Mouse (Mus musculus) c-Kit-negative CD71-positive TER-119-positive erythroid progenitor cells, embryonic 14.5 days (primary cell): Measurements from ENCODE around the gene Entpd3.

Source experiments
- DNase-seq: peaks from one replicate; pipeline ENCODE4 v3.0.0-alpha.2; 2013; ENCODE audit warnings: low read depth, low spot score

Entpd3 gene

DNA sequence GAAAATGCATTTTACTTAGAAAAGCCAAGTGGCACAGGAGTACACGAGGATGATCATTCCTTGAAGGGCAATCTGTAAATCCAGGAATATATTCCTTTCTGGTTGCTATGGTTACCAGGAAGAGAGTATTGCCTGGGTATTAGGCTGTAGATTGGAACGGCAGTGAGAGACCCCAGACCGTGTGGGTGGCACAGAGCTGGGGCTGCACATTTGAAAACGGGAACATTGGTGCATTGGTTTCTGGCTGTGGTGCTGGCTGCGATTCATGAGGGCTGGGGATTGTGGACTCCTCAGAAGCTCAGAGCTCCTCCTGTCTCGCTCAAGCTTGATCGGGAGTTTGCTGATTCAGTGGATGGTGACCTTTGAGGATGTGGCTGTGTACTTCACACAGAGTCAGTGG, 40.2 kb downstream of the Entpd3 start:
- no peak for DNase-seq

DNA sequence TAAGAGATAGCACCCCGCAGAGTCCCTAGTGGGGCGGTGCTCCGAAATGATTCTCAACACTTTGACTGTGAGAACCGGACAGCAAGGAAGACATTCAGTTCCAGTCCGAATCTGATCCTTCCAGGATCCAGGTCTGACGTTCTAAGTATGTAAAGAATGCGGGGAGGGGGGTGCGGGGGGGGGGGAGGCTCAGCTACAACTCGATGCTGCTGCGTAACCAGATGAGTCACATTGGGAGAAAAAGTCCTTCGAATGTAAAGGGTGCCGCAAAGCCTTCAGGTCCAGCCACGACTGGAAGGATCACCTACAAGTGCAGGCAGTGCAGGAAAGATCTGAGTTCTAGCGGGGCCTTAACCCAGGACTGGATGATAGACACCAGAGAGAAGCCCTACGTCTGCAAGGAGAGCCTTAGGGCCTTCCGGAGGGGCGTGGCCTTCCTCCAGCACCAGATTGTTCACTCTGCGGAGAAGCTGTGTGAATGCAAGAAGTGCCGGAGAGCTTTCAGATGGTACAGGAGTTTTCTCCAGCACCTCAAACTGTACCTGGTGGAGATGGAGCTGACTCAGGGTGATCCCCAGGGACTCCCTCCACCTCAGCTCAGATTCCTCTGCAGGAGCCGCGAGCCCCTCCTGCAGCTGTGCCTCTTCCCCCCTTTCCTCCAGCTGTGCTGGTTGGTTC, 42.5 kb downstream of the Entpd3 start:
- DNase-seq = no peak

DNA sequence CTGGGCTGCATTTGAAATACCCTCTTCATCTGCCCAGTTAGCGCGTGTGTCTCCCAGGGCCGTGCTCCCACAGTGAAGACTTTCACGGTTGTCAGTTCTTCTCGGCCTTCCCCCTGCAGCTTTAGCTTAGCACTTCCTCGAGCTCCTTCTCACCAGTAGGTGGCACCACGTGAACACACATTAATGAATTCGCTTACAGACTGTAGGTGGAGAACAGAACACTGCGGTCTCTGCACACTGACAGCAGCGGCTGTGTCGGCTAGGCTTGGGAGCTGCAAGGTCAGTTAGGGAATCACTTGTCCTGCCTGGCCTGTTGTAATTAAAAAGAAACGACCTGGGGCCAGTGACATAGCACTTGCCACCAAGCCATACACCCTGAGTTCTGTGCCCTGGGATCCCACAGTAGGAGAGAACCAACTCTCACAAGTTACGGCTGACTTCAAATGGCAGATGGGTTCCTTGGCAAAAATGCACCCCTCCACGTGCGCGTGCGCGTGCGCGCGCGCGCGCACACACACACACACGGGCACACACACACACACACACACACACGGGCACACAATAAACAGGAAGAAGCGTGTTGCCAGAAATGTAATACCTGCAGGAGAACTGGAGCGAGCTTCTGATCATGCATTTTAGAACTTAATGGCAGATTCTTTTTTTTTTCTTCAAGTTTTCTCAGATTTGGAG, 43.1 kb downstream of the Entpd3 start:
- DNase-seq = no peak

DNA sequence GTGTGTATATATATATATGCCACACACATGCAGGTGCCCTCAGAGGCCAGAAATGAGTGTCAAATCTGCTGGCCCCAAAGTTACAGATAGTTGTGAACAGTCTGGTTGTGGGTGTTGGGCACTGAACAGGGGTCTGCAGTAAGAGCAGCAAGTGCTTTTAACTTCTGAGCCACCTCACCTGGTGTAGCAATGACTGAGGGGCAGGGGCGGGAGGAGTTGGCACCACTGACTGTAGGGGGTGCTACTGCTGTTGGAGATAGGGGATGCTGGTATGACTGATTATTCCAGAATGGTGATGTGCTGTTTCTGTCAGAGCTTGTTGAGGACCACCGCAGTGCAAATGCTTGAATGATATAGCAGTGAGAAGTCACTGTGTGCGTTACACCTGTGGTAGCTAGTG, 43.7 kb downstream of the Entpd3 start:
- no peak for DNase-seq

DNA sequence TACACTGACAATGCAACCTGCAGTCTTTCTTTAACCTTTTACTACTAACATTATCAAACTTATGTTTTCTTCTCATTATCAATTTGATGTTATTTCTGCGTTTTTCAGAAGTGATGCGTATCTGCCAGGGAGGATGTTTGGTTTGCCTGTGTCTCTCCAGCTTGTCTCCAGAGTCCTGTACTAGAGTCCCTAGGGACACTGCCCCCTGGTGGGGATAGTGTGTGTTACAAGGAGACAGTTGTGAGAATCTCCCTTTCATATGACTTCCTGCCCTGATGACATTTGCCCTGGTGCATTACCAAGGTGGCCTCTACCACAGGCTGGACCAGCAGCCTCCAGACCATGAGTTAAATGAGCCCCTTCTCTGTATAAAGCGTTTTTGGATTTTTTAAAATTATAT, 46.9 kb downstream of the Entpd3 start:
- peak; percentile 67 for DNase-seq

DNA sequence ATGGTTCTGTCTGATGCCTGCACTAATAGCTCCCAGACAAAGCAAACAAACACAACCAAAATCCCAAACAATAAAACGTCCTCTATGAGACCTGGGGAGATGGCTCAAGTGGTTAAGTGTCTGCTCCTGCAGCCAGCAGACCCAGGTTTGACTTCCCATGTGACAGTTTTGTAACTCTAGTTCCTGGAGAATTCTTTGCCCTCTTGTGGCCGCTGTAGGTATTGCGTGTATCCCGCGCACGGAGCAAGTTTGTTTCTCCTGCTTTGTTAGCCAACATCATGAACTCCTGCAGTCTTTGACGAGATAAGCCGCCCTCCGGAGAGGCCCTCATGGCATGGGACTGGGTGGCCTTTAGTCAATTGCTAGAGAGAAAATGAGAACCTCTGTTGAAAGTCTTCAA, 51.9 kb downstream of the Entpd3 start:
- no peak for DNase-seq

DNA sequence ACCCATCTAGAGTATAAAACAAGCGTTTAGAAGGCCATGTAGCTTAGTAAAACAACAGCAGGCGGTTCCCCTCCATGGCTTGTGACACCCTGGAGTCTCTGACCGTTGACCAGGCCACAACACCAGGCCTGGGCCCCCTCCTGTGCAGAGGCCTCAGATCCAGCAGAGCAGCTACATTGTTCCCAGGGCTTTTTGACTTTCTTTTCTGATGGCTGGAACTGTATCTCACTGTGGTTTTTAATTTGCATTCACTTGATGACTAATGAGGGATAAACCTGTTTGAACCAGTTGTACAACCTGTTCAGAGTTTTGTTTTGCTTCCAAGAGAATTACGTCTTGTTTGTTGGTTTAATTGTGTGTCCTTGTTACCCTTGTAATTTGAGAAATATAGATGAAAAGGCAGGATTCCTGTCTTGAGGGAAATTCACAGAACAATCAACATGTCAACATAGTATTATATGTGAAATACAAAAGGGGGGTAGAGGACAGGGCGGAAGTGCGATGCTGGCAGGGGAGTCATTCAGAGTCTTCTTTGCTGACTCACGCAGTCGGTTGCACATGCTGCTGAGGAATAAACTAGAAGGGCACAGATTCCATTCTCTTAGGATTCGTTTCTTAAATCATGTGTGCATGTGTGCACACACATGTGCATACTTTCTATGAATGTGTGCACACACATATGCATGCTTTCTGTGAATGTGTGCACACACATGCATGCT, 53.9 kb downstream of the Entpd3 start:
- DNase-seq = no peak

DNA sequence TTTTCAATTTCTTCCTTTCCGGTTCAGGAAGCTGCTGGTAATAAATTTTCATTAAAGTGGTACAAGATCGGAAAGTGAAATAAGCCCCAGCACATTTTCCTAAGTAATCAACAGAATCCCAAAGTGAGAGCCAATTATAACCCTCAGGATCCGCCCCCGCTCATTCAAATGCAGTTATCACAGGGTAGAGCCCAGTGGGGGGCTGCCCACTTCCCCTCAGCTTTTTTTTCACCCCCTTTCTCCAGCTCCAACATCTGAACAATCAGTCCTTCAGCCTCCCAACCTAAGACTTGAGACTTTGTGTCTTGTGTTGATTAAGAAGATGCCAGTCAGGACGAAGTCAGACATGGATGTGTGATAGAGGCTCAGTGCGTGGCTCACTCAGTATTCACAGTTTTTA, 55.2 kb downstream of the Entpd3 start:
- DNase-seq = no peak

DNA sequence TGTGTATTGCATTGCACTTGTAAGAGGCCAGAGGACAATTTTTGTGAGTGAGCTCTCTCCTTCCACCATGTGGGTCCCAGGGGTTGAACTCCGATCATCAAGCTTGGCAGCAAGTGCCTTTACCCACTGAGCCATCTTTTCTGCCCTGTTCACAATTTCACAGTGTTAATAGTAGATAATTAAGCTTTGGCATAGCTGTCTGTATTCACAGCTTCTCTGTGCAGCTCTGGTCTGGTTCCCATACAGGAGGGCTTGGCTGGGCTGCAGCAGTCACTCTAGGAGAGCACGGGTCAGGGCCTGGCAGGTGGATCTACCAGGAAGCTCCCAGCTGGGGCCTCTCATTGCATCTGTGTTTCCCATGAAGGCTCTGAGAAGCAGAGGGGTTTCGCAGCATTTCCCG, 55.7 kb downstream of the Entpd3 start:
- no peak for DNase-seq

DNA sequence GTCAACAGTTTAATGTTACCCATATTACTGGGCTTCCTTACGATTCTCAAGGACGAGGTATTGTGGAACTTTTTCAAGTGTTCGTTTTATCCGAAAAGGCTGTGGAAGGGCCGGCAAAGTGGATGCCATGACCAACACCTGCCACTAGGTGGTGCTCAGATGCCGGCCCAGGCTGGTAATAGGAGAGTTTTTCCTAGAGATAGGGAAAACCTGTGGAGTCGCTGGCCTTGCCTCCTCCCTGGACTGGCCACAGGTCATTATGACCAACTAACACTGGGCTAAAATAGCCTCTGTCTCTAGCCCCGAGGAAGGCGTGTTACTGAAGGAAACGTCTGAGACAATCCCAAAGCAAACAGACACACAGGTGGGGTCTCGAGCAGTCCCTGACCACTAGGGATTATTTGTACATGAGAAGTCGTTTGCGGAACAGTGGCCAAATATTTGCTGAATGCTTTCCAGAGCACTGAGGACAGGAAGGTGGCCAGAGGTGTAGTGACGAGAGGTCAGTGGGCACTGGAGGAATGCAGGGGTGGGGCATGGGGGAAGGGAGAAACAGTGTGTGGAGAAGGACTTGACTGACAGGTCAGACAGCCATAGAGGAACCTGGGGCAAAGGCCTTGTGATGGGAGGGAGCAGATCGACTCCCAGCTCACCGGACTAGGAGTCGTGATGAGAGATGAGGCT, 62.0 kb downstream of the Entpd3 start:
- DNase-seq = no peak

DNA sequence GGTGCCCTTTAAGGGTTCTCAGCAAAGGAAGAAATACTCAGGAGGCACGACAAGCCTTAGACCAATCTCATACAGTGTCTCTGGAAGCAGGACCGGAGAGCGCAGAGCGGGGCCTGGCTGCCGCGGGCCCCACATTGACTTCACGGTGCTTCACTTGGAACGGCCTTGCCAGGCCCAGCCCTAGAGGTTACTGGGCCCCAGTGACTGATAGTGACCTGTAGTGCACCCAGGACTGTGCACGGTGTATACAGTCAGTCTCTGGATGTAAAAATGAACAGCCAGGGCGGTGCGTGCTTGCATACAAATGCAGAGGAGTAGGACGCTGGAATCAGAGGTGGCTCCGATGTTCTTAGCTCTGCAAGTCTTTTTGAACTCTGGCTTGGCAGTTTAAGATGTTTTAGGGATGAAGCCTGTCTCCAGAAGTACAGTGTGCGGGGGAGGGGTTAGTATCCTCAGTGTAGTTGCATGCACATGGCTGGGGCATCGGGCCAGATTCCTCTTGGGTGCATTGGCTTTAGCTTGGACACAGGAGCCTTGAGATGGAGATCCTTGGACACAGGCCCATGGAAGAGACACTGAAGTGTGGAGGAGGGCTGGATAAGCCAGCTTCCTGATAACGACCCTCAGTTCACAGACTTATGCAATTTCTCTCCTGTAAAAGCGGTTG, 62.7 kb downstream of the Entpd3 start:
- no peak for DNase-seq

DNA sequence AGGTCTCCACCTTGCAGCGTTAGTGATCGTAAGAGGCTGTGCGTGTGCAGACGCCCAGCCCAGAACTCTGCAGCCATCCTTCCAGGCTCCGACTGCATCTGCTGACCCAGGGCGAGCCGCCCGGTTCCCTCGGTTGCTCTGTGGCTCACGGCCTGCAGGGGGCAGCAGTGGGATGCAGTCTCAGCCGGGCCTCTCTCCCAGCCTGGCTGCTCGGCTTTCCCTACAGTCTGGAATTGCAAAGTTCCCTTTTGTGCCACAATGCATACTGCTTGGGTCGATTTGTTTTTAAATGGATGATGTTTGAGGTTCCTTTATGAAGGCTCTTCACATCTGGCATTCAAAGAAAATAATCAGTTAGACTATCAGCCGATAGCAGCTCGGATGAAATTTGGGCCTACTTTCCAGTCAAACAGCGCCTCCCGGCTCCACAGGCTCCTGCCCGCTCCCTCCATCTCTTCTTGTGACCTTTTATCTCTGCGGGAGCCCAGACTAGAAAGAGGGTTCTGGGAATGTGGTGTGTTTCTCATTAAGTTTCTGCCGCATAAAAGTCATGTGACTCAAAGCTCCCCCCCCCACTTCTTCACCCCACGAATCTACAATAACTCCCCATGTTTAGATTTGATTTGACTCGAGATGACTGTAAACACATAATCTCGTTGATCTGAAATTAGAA, 63.4 kb downstream of the Entpd3 start:
- DNase-seq = peak; percentile 37

DNA sequence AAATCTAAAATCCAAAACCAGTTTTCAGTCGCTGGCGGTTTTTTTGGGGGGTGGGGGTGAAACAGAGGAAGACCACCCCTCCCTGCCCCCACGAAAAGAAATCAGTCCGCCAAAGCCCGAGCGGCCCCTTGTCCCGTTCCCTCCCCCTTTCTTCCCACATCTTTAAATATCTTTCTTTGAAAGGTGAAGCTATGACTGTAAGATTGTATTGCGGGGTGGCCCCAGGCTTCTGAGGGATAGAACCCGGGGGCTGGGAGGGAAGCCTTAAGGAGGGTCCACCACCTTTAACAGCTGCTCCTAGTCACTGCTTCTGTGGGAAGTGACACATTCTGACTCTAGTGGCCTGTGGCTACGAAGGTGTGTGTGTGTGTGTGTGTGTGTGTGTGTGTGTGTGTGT, 63.9 kb downstream of the Entpd3 start:
- no peak for DNase-seq

DNA sequence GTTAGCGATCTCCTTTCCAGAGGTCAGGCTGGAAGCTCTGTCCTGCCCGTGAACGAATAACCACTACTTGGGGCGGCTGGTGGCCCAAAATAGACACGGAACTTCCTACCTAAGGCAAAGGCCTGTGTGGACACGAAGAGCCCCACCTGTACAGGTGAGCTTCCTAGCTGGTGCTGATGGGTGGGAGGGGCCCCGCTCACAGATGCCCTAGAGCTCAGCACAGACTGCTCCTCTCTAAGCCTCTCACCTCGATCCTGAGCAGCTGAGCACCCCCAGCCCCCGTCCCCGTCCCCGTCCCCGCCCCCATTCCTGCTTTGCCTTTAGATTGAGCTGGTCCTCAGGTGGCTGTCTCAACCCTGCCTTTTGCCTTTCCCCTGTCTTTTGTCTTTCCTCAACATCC, 64.3 kb downstream of the Entpd3 start:
- DNase-seq = no peak

DNA sequence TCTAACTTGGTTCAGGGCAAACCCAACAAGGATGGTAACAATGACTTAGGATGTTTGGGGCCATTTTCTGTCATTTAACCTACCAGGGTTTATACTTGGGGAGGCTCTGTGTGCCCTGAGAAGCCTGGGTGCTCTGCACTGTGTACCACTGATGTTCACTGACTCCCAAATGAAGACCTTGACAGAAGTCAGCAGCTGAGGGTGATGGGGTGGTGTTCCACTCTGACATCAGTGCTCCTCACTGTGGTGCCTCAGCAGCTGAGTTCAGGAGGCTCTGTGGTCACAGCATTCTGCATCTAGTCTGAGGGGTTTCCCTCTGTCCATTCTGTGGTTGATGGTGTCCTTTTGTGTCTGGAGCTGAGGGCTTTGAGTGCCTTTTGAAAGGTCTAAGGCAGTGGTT, 71.4 kb downstream of the Entpd3 start:
- DNase-seq = no peak

DNA sequence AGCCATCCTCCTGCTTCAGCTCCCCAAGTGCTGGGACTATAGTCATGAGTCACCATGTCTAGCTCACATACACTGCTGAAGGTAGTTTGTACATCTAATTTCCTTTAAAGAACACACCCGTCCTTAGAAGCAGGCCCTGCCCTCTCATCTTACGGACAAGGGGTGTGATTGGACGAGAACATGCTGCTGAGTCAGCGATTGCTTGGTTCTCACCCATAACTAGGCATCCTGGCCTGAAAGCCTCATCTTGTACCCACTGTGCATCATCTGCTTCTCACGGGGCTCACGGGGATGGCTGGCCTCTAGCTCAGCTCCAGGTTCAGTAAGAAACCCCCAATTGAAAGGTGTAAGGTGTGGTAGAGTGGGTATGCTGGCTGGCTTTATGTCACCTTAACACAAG, 74.4 kb downstream of the Entpd3 start:
- no peak for DNase-seq
